Mouse (Mus musculus): ENCODE data around the gene Mpz. TPM values are rescaled to one million over a fixed set of nuclear protein-coding genes. Genes with fewer than 3 reads are reported as not detected.

The Mpz gene
- polyA plus RNA-seq, 1 experiment: 0.28 TPM

DNA sequence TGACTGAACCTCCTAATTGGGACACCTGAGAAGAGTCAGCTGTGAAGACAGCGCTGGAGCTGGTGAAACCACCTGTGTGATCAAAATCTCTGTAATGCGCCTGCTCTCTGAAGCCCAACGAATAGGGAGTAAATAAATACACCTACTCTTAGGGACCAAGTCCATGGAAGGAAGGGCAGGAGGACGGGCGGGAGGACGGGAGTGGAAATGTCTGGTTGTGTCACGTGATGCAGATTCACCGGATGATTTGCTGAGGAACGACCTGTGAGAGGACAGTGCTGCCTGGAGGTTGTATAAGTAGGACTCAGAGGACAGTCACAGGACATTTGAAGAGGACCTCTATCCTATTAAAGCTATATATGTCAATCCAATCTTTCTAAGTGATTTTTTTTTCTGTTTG, 40.9 kb upstream of the Mpz start:
- Histone ChIP-seq H3K27me3 (ENCODE audit: control insufficient read depth, insufficient read depth, low read length) (no peaks in the 10 kb centered on the region), H3K27ac (ENCODE audit: insufficient read depth, low read depth, low read length) (no peak overlapping the region), H3K4me3 (ENCODE audit: low read depth, low read length) (no peak overlapping the region), H3K36me3 (ENCODE audit: control insufficient read depth, insufficient read depth, low read length) (no peaks in the 10 kb centered on the region), H3K4me1 (ENCODE audit: control insufficient read depth, insufficient read depth, insufficient read length, low read length) (peaks cover 5% of the 10 kb centered on the region; the same call in 1 of the 2 replicates)
- TF ChIP-seq CTCF (IDR thresholded peaks at IDR 0.05; ENCODE audit: extremely low read depth, insufficient read length, insufficient replicate concordance, low read depth, low read length) (no peak), POLR2A (IDR thresholded peaks at IDR 0.05; ENCODE audit: low read depth, low read length) (no peak)
- WGBS: 36% methylated on average over 9 of the region's 9 CpGs

DNA sequence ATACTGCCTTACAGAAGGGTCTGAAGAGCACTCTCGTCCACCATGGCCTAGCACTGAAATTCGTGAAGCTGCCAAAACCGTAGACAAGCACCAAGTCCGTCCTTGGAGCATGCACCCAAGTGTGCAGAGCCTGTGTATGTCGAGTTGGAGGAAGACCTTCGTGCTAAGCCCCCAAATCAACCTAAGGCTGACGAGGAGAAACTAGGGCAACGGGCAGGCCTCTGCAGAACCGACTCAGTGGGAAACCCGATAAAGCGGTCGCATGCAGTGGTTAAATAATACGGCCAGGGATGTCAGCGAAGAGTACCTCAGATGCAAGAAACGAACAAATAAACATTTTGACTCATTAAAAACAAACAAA, 39.9 kb upstream of the Mpz start:
- no peak overlapping the region for H3K27ac ChIP-seq (ENCODE audit: insufficient read depth, low read depth, low read length)
- WGBS: 34% methylated on average over 15 of the region's 15 CpGs

DNA sequence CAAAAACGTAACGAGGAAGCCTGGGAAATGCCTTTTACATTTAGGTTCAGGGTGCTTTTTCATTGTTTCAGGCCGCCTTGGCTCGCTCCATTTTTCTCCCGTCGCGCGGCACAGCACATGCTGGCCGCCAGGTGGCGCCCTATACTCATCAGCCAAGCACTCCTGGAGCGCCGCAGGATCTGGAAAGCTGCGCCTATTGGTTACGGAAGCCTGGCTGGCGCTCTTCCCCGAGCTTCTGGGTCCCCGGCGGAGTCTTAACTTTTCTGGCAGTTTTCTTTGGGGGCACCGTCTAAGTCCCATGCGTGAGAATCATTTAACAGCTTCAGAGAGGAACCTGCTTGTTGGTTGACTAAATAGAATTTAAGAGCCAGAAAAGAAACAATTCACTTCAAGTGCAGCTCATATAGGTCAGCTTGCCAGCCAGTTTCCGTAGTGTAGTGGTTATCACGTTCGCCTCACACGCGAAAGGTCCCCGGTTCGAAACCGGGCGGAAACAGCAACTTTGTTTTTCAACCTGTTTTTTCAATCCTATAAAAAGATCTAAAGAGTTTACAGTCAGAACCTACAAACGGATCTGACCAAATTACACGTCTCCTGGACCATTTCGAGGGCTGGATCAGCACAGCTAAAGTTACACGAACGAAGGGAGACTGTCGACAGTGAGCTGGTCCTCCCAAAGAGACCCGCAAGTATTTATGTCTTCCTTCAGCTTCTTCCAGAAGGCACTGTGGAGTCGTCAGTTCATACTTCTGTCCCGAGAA, 39.3 kb upstream of the Mpz start:
- H3K27me3 ChIP-seq (ENCODE audit: control insufficient read depth, insufficient read depth, low read length): no peaks in the 10 kb centered on the region
- WGBS: under 1% methylated on average over 38 of the region's 38 CpGs
- TF ChIP-seq CTCF (IDR thresholded peaks at IDR 0.05; ENCODE audit: extremely low read depth, insufficient read length, insufficient replicate concordance, low read depth, low read length) (peak; percentile 98), POLR2A (IDR thresholded peaks at IDR 0.05; ENCODE audit: low read depth, low read length) (no peak)
- peak overlapping the region; percentile 76 for H3K4me3 ChIP-seq (ENCODE audit: low read depth, low read length)
- no peaks in the 10 kb centered on the region for H3K36me3 ChIP-seq (ENCODE audit: control insufficient read depth, insufficient read depth, low read length)
- peaks cover 5% of the 10 kb centered on the region; the same call in 1 of the 2 replicates for H3K4me1 ChIP-seq (ENCODE audit: control insufficient read depth, insufficient read depth, insufficient read length, low read length)
- H3K27ac ChIP-seq (ENCODE audit: insufficient read depth, low read depth, low read length): peak overlapping the region; percentile 72

More for the DNA sequence above, 39.9 kb upstream of the Mpz start:
- Histone ChIP-seq H3K4me1 (ENCODE audit: control insufficient read depth, insufficient read depth, insufficient read length, low read length) (peaks cover 5% of the 10 kb centered on the region; the same call in 1 of the 2 replicates), H3K36me3 (ENCODE audit: control insufficient read depth, insufficient read depth, low read length) (no peaks in the 10 kb centered on the region), H3K27me3 (ENCODE audit: control insufficient read depth, insufficient read depth, low read length) (no peaks in the 10 kb centered on the region), H3K4me3 (ENCODE audit: low read depth, low read length) (peak overlapping the region; percentile 76; the same call in 1 of the 2 replicates)
- no peak for TF ChIP-seq POLR2A (IDR thresholded peaks at IDR 0.05; ENCODE audit: low read depth, low read length)

DNA sequence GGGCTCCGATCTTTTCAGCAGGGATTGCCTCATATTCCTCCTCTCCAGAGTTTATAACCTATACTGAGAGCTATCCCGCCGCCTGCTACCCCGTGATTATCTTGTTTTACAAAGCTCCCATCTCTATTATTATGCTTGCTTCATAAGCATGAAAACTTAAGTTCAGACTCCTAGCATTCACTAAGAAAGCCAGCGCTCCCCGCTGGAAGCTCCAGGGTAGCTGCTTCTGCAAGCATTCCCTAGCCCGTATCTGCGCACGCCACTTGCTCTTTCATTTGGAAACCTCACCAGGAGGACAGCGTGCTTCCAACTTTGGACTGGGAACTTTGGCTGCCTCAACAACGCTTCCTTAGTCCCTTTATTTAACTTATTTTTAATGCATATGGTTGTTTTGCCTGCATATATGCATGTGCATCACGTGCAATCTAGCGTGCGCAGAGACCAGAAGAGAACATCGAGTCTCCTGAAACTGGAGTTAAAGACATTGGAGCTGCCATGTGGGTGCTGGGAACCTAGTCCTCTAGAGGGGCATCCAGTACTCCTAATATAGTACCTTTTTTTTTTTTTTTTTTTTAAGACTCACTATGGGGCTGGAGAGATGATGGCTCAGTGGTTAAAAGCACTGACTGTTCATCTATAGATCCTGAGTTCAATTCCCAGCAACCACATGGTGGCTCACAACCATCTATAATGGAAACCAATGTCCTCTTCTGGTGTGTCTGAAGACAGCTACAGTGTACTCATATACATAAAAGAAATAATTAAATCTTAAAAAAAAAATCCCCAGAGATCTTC, 38.5 kb upstream of the Mpz start:
- TF ChIP-seq POLR2A (IDR thresholded peaks at IDR 0.05; ENCODE audit: low read depth, low read length) (no peak), CTCF (IDR thresholded peaks at IDR 0.05; ENCODE audit: extremely low read depth, insufficient read length, insufficient replicate concordance, low read depth, low read length) (no peak)
- Histone ChIP-seq H3K27me3 (ENCODE audit: control insufficient read depth, insufficient read depth, low read length) (no peaks in the 10 kb centered on the region), H3K27ac (ENCODE audit: insufficient read depth, low read depth, low read length) (peak overlapping the region; percentile 72), H3K36me3 (ENCODE audit: control insufficient read depth, insufficient read depth, low read length) (no peaks in the 10 kb centered on the region), H3K4me3 (ENCODE audit: low read depth, low read length) (peak overlapping the region; percentile 76), H3K4me1 (ENCODE audit: control insufficient read depth, insufficient read depth, insufficient read length, low read length) (peaks cover 5% of the 10 kb centered on the region; the same call in 1 of the 2 replicates)
- 2% methylated on average over 15 of the region's 15 CpGs for WGBS

DNA sequence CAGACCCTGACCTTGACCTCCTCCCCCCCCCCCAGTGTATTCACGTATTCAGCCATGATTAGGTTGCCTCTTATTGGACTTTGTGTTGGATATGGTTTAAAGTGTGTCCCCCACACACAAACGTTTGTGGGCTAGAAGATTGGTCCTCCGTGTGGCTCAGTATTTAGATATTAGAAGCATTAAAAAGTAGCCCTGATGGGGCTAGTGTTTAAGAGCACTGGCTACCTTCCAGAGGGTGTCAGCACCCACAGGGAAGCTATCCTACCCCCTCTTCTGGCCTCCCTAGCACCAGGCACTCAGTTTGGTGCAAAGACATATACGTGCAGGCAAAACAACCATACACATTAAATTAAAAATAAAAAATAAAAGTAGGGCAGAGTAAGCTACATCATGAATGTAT, 37.5 kb upstream of the Mpz start:
- Histone ChIP-seq H3K27me3 (ENCODE audit: control insufficient read depth, insufficient read depth, low read length) (no peaks in the 10 kb centered on the region), H3K4me1 (ENCODE audit: control insufficient read depth, insufficient read depth, insufficient read length, low read length) (peaks cover 5% of the 10 kb centered on the region; the same call in 1 of the 2 replicates), H3K36me3 (ENCODE audit: control insufficient read depth, insufficient read depth, low read length) (no peaks in the 10 kb centered on the region), H3K4me3 (ENCODE audit: low read depth, low read length) (no peak overlapping the region), H3K27ac (ENCODE audit: insufficient read depth, low read depth, low read length) (no peak overlapping the region)
- 80% methylated on average over 4 of the region's 4 CpGs for WGBS
- no peak for TF ChIP-seq CTCF (IDR thresholded peaks at IDR 0.05; ENCODE audit: extremely low read depth, insufficient read length, insufficient replicate concordance, low read depth, low read length)
- TF ChIP-seq POLR2A (IDR thresholded peaks at IDR 0.05; ENCODE audit: low read depth, low read length): no peak

DNA sequence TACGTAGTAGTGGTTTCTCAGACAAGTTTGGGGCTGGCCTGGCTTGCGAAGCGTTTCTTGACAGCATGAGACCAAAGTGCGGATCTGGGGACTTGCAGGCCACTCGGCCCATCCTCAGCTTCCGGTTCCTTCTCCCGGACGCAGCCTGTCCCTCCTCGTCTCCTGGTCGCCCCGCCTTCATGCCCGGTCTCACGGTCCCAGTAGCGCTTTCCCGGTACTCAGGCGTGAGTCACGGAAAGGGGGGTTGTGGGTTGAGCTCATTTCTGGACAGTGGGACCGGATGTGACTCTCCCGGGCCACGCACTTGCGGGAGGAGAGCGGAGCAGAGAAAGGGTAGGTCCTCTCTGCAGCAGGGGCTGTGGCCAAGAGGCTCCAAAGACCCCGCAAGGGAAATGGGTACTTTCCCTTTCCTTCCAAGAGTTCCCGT, 36.6 kb upstream of the Mpz start, which contains the start of gene Cfap126:
Cfap126 (plus strand) TSS at position 46 of the 427 bp plus-strand sequence.
- 2% methylated on average over 24 of the region's 24 CpGs for WGBS
- Histone ChIP-seq H3K4me3 (ENCODE audit: low read depth, low read length) (peak within 1 kb of the TSS; percentile 75), H3K27me3 (ENCODE audit: control insufficient read depth, insufficient read depth, low read length) (no peaks in the 10 kb centered on the region), H3K36me3 (ENCODE audit: control insufficient read depth, insufficient read depth, low read length) (no peaks in the 10 kb centered on the region), H3K27ac (ENCODE audit: insufficient read depth, low read depth, low read length) (peak within 1 kb of the TSS; percentile 85), H3K4me1 (ENCODE audit: control insufficient read depth, insufficient read depth, insufficient read length, low read length) (peaks cover 5% of the 10 kb centered on the region; the same call in 1 of the 2 replicates)
- TF ChIP-seq CTCF (IDR thresholded peaks at IDR 0.05; ENCODE audit: extremely low read depth, insufficient read length, insufficient replicate concordance, low read depth, low read length) (no peak), POLR2A (IDR thresholded peaks at IDR 0.05; ENCODE audit: low read depth, low read length) (peak; percentile 61)

DNA sequence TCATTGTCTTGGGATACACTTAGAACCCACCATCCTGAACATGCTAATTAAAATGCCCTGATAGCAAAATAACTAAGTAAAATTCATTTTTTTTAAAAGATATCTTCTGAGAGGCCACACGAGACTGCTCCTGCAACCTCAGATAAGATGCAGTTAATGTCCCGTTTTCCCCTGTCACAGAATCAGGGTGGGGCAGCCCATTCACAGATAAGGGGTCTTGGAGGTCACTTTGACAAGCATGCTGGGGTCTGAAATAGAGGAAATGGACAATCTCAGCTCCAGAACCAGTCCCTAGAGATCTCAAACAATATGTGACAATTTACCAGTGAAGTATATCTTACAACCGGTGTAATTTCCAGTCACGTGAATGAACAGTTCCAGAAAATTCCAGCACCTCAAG, 34.2 kb upstream of the Mpz start:
- 43% methylated on average over 4 of the region's 4 CpGs for WGBS
- H3K27me3 ChIP-seq (ENCODE audit: control insufficient read depth, insufficient read depth, low read length): no peaks in the 10 kb centered on the region
- TF ChIP-seq POLR2A (IDR thresholded peaks at IDR 0.05; ENCODE audit: low read depth, low read length): no peak
- TF ChIP-seq CTCF (IDR thresholded peaks at IDR 0.05; ENCODE audit: extremely low read depth, insufficient read length, insufficient replicate concordance, low read depth, low read length): no peak
- no peak overlapping the region for H3K27ac ChIP-seq (ENCODE audit: insufficient read depth, low read depth, low read length)
- H3K36me3 ChIP-seq (ENCODE audit: control insufficient read depth, insufficient read depth, low read length): no peaks in the 10 kb centered on the region
- H3K4me3 ChIP-seq (ENCODE audit: low read depth, low read length): no peak overlapping the region
- H3K4me1 ChIP-seq (ENCODE audit: control insufficient read depth, insufficient read depth, insufficient read length, low read length): peaks cover 3% of the 10 kb centered on the region; the same call in 1 of the 2 replicates
